Mouse (Mus musculus): Measurements from ENCODE around the gene Insr. TPM values are rescaled to one million over a fixed set of nuclear protein-coding genes. Genes with fewer than 3 reads are reported as not detected.

The Insr gene
- polyA plus RNA-seq, 1 experiment: 0.16 TPM

DNA sequence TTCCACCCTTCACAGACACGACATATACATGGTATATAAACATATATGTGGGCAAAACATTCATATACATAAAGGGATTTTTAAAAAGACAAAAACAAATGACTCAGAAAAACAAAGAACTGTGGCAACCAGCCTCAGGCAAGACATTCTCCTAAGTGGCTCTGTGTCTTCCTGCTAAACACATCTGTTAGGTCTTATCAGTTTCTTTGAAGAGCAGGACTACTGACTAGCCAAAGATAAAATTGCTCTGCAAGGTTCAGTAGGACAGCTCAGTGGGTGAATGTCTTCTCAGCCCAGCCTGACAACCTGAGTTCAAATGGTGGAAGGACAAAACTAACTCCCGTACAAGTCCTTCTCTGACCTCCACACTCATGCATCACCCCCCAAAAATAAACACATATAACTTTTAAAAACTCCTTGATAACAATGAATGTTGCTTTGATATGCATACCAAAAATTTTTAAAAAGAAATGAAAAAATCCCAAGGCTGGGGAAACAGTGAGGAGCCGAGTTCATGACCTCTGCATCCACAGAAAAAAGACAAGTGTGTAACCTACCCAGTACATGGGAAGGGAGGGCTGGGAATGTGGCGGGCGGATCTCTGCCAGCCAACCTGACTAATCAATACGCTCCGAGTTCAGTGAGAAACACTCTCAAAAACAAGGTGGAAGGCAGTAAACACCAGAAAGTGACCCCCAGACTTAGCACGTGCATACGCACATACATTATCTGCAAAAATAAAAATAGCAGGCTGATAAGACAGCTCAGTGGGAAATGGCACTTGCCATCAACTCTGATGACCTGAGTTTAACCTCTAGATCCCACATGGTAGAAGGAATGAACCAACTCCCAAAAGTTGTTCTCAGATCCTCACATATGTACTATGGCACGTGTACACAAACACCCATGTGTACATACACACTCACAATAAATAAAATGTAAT is 49.0 kb downstream of the Insr start:
- H3K27me3 ChIP-seq (ENCODE audit: control insufficient read depth): no peaks in the 10 kb centered on the region
- H3K9me3 ChIP-seq (ENCODE audit: control insufficient read depth, low read length): no peaks in the 10 kb centered on the region
- peaks cover 38% of the 10 kb centered on the region for H3K4me1 ChIP-seq (ENCODE audit: control insufficient read depth)
- peaks cover 14% of the 10 kb centered on the region for H3K36me3 ChIP-seq (ENCODE audit: control insufficient read depth)
- H3K4me3 ChIP-seq (replicated peaks): no peak overlapping the region
- TF ChIP-seq TAL1 (IDR thresholded peaks at IDR 0.05; ENCODE audit: low read length) (peak; percentile 49), GATA1 (IDR thresholded peaks at IDR 0.05; ENCODE audit: low read length) (peak; percentile 36)

- Histone ChIP-seq H3K36me3 (ENCODE audit: control insufficient read depth) (peaks cover 11% of the 10 kb centered on the region), H3K4me3 (replicated peaks) (no peak overlapping the region), H3K27me3 (ENCODE audit: control insufficient read depth) (no peaks in the 10 kb centered on the region), H3K9me3 (ENCODE audit: control insufficient read depth, low read length) (no peaks in the 10 kb centered on the region), H3K4me1 (ENCODE audit: control insufficient read depth) (peaks cover 38% of the 10 kb centered on the region)
- no peak for TF ChIP-seq GATA1 (IDR thresholded peaks at IDR 0.05; ENCODE audit: low read length)
- TF ChIP-seq TAL1 (IDR thresholded peaks at IDR 0.05; ENCODE audit: low read length): no peak
These were observed 52.0 kb downstream of the Insr start for GRCm38 (mm10) chr8:3227423-3227822.

- no peaks in the 10 kb centered on the region for H3K9me3 ChIP-seq (ENCODE audit: control insufficient read depth, low read length)
- H3K27me3 ChIP-seq (ENCODE audit: control insufficient read depth): no peaks in the 10 kb centered on the region
- peaks cover 42% of the 10 kb centered on the region for H3K4me1 ChIP-seq (ENCODE audit: control insufficient read depth)
- H3K36me3 ChIP-seq (ENCODE audit: control insufficient read depth): peaks cover 4% of the 10 kb centered on the region
- TF ChIP-seq GATA1 (IDR thresholded peaks at IDR 0.05; ENCODE audit: low read length) (no peak), TAL1 (IDR thresholded peaks at IDR 0.05; ENCODE audit: low read length) (no peak)
- H3K4me3 ChIP-seq (replicated peaks): no peak overlapping the region
These were observed 53.7 kb downstream of the Insr start for GRCm38 (mm10) chr8:3225731-3226130.

GRCm38 (mm10) chr8:3225184-3225583 is 54.2 kb downstream of the Insr start:
- H3K4me1 ChIP-seq (ENCODE audit: control insufficient read depth): peaks cover 42% of the 10 kb centered on the region
- no peak overlapping the region for H3K4me3 ChIP-seq (replicated peaks)
- no peaks in the 10 kb centered on the region for H3K27me3 ChIP-seq (ENCODE audit: control insufficient read depth)
- H3K9me3 ChIP-seq (ENCODE audit: control insufficient read depth, low read length): no peaks in the 10 kb centered on the region
- no peak for TF ChIP-seq TAL1 (IDR thresholded peaks at IDR 0.05; ENCODE audit: low read length)
- no peak for TF ChIP-seq GATA1 (IDR thresholded peaks at IDR 0.05; ENCODE audit: low read length)
- peaks cover 4% of the 10 kb centered on the region for H3K36me3 ChIP-seq (ENCODE audit: control insufficient read depth)

- H3K4me1 ChIP-seq (ENCODE audit: control insufficient read depth): peaks cover 26% of the 10 kb centered on the region
- no peak for TF ChIP-seq TAL1 (IDR thresholded peaks at IDR 0.05; ENCODE audit: low read length)
- TF ChIP-seq GATA1 (IDR thresholded peaks at IDR 0.05; ENCODE audit: low read length): no peak
- 0 out of 2 replicates have a peak, but pooled peaks cover 2% of the 10 kb centered on the region for H3K36me3 ChIP-seq (ENCODE audit: control insufficient read depth)
- H3K9me3 ChIP-seq (ENCODE audit: control insufficient read depth, low read length): no peaks in the 10 kb centered on the region
- H3K4me3 ChIP-seq (replicated peaks): no peak overlapping the region
- H3K27me3 ChIP-seq (ENCODE audit: control insufficient read depth): no peaks in the 10 kb centered on the region
These were observed 56.8 kb downstream of the Insr start for GRCm38 (mm10) chr8:3222636-3222965.

- TF ChIP-seq GATA1 (IDR thresholded peaks at IDR 0.05; ENCODE audit: low read length) (no peak), TAL1 (IDR thresholded peaks at IDR 0.05; ENCODE audit: low read length) (no peak)
- 0 out of 2 replicates have a peak, but pooled peaks cover 2% of the 10 kb centered on the region for H3K36me3 ChIP-seq (ENCODE audit: control insufficient read depth)
- peaks cover 26% of the 10 kb centered on the region for H3K4me1 ChIP-seq (ENCODE audit: control insufficient read depth)
- no peaks in the 10 kb centered on the region for H3K27me3 ChIP-seq (ENCODE audit: control insufficient read depth)
- H3K4me3 ChIP-seq (replicated peaks): peak overlapping the region; percentile 67
- no peaks in the 10 kb centered on the region for H3K9me3 ChIP-seq (ENCODE audit: control insufficient read depth, low read length)
These were observed 57.3 kb downstream of the Insr start for GRCm38 (mm10) chr8:3221960-3222635.

DNA sequence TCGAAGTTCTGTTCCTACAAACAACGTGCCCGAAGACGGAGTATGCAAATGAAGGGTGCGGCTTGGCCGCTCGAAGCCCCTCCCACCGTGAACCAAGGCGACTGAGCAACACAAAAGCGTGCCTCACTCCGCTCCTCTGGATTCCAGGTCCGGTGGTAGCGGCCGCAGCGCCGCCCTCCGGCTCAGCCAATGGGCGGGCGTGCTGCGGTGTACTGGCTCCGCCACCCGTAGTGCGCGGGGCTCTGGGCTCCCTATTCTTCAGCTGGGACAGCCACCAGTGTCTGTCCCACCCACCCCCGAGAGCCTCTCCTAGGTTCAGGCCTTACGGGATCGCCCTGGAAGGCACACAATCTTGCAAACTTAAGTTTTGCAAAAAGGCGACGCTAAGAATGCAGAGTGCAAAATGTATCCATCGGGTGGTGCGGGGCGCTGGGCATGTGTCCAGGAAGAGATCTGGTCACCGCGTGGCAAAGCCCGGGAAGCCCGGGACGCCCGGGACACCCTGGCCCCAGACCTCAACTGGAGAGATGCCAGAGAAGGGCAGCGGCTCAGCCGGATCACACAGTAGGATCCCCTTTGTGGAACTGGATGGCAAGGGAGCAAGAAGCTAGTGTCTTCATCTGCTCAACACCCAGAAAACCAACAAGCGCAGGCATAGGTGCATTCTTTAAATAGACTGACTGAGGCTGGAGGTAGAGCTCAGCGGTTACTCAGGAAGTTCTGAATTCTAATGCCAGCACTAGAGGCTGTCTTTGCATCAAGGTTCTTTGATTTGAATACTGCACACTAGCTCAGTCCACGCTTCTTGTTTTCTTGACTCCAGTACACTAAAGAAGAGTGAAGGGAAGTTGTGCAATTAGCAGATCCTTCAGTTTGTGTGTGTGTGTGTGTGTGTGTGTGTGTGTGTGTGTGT is 58.1 kb downstream of the Insr start:
- no peaks in the 10 kb centered on the region for H3K27me3 ChIP-seq (ENCODE audit: control insufficient read depth)
- H3K36me3 ChIP-seq (ENCODE audit: control insufficient read depth): no peaks in the 10 kb centered on the region
- H3K9me3 ChIP-seq (ENCODE audit: control insufficient read depth, low read length): no peaks in the 10 kb centered on the region
- peaks cover 26% of the 10 kb centered on the region for H3K4me1 ChIP-seq (ENCODE audit: control insufficient read depth)
- H3K4me3 ChIP-seq (replicated peaks): peak overlapping the region; percentile 67
- TF ChIP-seq TAL1 (IDR thresholded peaks at IDR 0.05; ENCODE audit: low read length) (no peak), GATA1 (IDR thresholded peaks at IDR 0.05; ENCODE audit: low read length) (no peak)

DNA sequence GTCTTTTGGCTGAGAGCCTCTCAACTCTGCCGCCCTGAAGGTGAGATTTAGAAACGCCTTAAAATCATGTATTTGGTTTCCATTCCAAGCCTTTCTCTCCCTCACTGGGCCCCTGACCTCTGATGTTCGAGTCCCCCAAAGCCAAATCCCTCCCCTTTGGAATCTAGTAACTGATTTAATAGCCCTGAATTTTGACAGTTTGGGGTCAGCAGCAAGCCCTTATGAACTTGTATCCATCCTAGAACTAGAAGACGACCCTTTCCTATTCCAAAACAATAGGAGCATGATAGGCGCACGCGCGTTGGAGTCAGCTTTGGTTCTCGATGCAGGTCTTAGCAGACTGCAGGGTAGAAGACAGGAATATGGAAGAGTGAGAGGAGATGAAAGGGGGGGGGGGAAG is 58.9 kb downstream of the Insr start:
- H3K36me3 ChIP-seq (ENCODE audit: control insufficient read depth): no peaks in the 10 kb centered on the region
- peak overlapping the region; percentile 67 for H3K4me3 ChIP-seq (replicated peaks)
- peaks cover 24% of the 10 kb centered on the region for H3K4me1 ChIP-seq (ENCODE audit: control insufficient read depth)
- no peaks in the 10 kb centered on the region for H3K27me3 ChIP-seq (ENCODE audit: control insufficient read depth)
- no peaks in the 10 kb centered on the region for H3K9me3 ChIP-seq (ENCODE audit: control insufficient read depth, low read length)
- TF ChIP-seq TAL1 (IDR thresholded peaks at IDR 0.05; ENCODE audit: low read length): no peak
- no peak for TF ChIP-seq GATA1 (IDR thresholded peaks at IDR 0.05; ENCODE audit: low read length)

Data from erythroblast, embryonic 14.5 days (primary cell).